Mouse (Mus musculus) mesoderm, embryonic 11.5 days (tissue): ENCODE measurements around the gene Vmn1r213.

ENCODE experiments used
- DNase-seq: peaks from one replicate; pipeline ENCODE4 v3.0.0-alpha.2; 2012; ENCODE audit warnings: low read depth, low spot score

Gene Vmn1r213

GRCm38 (mm10) chr13:23007356-23007755 lies at the start of gene Vmn1r213:
TSS of gene Vmn1r213 (plus strand) at chr13:23007656.
- no peak for DNase-seq

- DNase-seq: no peak
Measured at GRCm38 (mm10) chr13:22990214-22990891, 17.1 kb upstream of the Vmn1r213 start.

DNA sequence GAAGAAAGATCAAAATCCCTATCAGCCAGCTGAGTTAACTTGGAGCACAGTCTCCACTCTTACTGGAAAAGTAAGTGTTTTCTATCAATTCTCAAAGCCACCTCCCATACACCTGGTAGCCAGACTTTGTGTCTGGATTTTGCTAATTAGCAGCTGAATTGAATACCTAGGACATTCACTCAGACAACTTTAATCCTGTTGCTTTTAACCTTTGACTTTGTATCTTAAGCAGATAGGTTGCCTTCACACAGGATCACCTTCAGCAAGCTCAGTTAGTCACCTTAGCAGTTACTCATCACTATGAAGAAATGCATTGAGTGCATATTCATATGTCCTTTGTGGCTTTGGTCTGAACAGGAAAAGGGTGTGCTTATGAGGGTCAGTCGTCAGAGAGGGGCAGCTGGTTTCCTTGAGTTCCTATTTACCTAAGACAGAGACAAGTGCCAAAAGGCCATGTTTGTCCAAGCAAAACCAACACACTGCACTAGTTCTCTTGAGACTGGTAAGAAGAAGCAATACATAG lies 15.2 kb upstream of the Vmn1r213 start:
- no peak for DNase-seq

- DNase-seq: no peak
Measured at GRCm38 (mm10) chr13:22992721-22993120, 14.7 kb upstream of the Vmn1r213 start.

DNA sequence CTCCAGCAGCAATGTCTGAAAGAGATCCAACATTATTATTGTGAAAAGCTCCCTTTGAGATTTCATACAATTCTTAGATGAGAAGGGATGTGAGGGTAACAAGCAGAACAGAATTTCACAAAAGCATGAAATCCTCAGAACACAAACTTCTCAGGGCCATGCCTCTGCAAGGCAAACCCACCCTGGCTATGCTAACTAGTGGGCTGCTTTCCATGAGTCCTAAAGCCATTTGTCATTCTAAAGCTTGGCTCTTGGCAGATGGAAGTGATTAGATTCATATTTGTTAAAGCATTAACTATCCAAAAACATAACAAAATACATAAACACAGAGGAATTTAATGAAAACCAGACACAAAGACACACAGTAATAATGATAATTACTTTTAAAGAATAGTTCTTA lies 10.7 kb downstream of the Vmn1r213 start:
- no peak for DNase-seq

GRCm38 (mm10) chr13:23024812-23025211 lies 17.4 kb downstream of the Vmn1r213 start:
- DNase-seq: no peak

GRCm38 (mm10) chr13:23030118-23030517 lies 22.7 kb downstream of the Vmn1r213 start, which contains the start of gene Vmn1r214:
TSS of gene Vmn1r214 (plus strand) at chr13:23030418.
- DNase-seq: no peak

- no peak for DNase-seq
Measured at GRCm38 (mm10) chr13:23057778-23058177, 50.3 kb downstream of the Vmn1r213 start.
